Mouse (Mus musculus) olfactory bulb, adult 2 months (tissue): ENCODE results near the gene Bpifc.

ENCODE experiments used
- CTCF ChIP-seq: fragments of 200-500 bp; IDR thresholded peaks from 2 replicates; pipeline ENCODE4 v1.5.1; 2012; ENCODE audit warnings: low read depth, mild to moderate bottlenecking, low read length, moderate library complexity; ENCODE audit not compliant: insufficient read depth
- POLR2A ChIP-seq: fragments of 200-500 bp; IDR thresholded peaks from 2 replicates; pipeline ENCODE4 v1.6.1; 2012; ENCODE audit warnings: mild to moderate bottlenecking, low read depth, low read length, moderate library complexity; ENCODE audit not compliant: insufficient read depth

GRCm38 (mm10) chr10:85954429-85954828, 57.3 kb downstream of the Bpifc start:
- TF ChIP-seq POLR2A (no peak), CTCF (no peak)
